Mouse (Mus musculus): ENCODE data around the gene Il21. TPM values are rescaled to one million over a fixed set of nuclear protein-coding genes. Genes with fewer than 3 reads are reported as not detected.

Gene Il21
- total RNA-seq, 2 experiments from 2014 or later, result not detected

- DNase-seq, result no peak
These were observed 40.5 kb downstream of the Il21 start for GRCm38 (mm10) chr3:37191953-37192352.

GRCm38 (mm10) chr3:37185534-37185933, 46.9 kb downstream of the Il21 start:
- no peak for DNase-seq

GRCm38 (mm10) chr3:37182415-37183269, 49.8 kb downstream of the Il21 start:
- no peak for DNase-seq

GRCm38 (mm10) chr3:37181041-37181440, 51.4 kb downstream of the Il21 start:
- DNase-seq, result no peak

- no peak for DNase-seq
These were observed 52.2 kb downstream of the Il21 start for GRCm38 (mm10) chr3:37180039-37180743.

- no peak for DNase-seq
These were observed 53.0 kb downstream of the Il21 start for GRCm38 (mm10) chr3:37179472-37179871.

- DNase-seq, result no peak
These were observed 57.5 kb downstream of the Il21 start for GRCm38 (mm10) chr3:37174711-37175572.

- DNase-seq, result no peak
These were observed 59.2 kb downstream of the Il21 start for GRCm38 (mm10) chr3:37173285-37173684.

Small RNA genes within 50 kb of the gene (microRNA-seq; reads per million reads assigned to microRNA genes)
- not detected for gene Gm24169

Other genes with a start within 250 kb of the Il21 start
- gene Adad1, start 169.1 kb downstream of the Il21 start, total RNA-seq (2021), result not detected
- not detected for gene Il2, start 106.7 kb downstream of the Il21 start, total RNA-seq (2021)
- 1 to 10 TPM; 2.8 to 5.5 TPM for gene Bbs12, start 79.9 kb upstream of the Il21 start, total RNA-seq (2021)
- 1 to 10 TPM; 3.0 to 3.8 TPM for gene Cetn4, start 80.1 kb upstream of the Il21 start, total RNA-seq (2021)
- gene Fgf2, start 115.7 kb upstream of the Il21 start, total RNA-seq (2021), result 1 to 10 TPM; 4.6 to 5.2 TPM
- 10 to 100 TPM; 21.5 to 27.7 TPM for gene Spata5, start 187.3 kb upstream of the Il21 start, total RNA-seq (2021)
- 10 to 100 TPM; 21.7 to 24.9 TPM for gene Nudt6, start 187.6 kb upstream of the Il21 start, total RNA-seq (2021)

Measured in adrenal gland, postnatal 10 days (tissue).